Mouse (Mus musculus): ENCODE results near the gene Scn9a. TPM values are rescaled to one million over a fixed set of nuclear protein-coding genes. Genes with fewer than 3 reads are reported as not detected.

Scn9a gene
- 2.7 and 3.4 TPM in 2 replicates for polyA plus RNA-seq (2016; fragmentation: Nextera tagmentation; extraction: Ambion mirVana)

- 2% methylated on average over 29 of the region's 29 CpGs for WGBS
- Histone ChIP-seq H3K27ac (peak within 1 kb of the TSS; percentile 66), H3K4me3 (peak within 1 kb of the TSS; percentile 56)
These were observed at the start of gene Scn9a for GRCm38 (mm10) chr2:66634580-66635359. Scn9a (minus strand) TSS chr2:66634962.

GRCm38 (mm10) chr2:66661988-66662387, 27.2 kb upstream of the Scn9a start:
- no peak overlapping the region for H3K4me3 ChIP-seq
- DNase-seq (ENCODE audit: low spot score): no peak
- H3K27ac ChIP-seq: no peak overlapping the region
- no peaks in the 10 kb centered on the region for H3K36me3 ChIP-seq
- no peaks in the 10 kb centered on the region for H3K4me1 ChIP-seq (replicated peaks)
- 74% methylated on average over 1 of the region's 1 CpGs for WGBS
- H3K9me3 ChIP-seq: no peaks in the 10 kb centered on the region
- no peaks in the 10 kb centered on the region for H3K27me3 ChIP-seq (ENCODE audit: insufficient read depth, poor library complexity, severe bottlenecking)

More at GRCm38 (mm10) chr2:66634580-66635359, at the start of gene Scn9a:
- Histone ChIP-seq H3K9me3 (no peaks in the 10 kb centered on the region), H3K36me3 (no peaks in the 10 kb centered on the region), H3K27me3 (ENCODE audit: insufficient read depth, poor library complexity, severe bottlenecking) (peaks cover 20% of the 10 kb centered on the region), H3K4me1 (replicated peaks) (peaks cover 12% of the 10 kb centered on the region; the same call in 1 of the 2 replicates)
- peak; percentile 43 for DNase-seq (ENCODE audit: low spot score)

- DNase-seq (ENCODE audit: low spot score): no peak
- H3K27me3 ChIP-seq (ENCODE audit: insufficient read depth, poor library complexity, severe bottlenecking): no peaks in the 10 kb centered on the region
- no peak overlapping the region for H3K4me3 ChIP-seq
- no peaks in the 10 kb centered on the region for H3K36me3 ChIP-seq
- WGBS: 90% methylated on average over 3 of the region's 3 CpGs
- no peak overlapping the region for H3K27ac ChIP-seq
- H3K4me1 ChIP-seq (replicated peaks): no peaks in the 10 kb centered on the region
- no peaks in the 10 kb centered on the region for H3K9me3 ChIP-seq
These were observed 21.7 kb upstream of the Scn9a start for GRCm38 (mm10) chr2:66656430-66656829.

- H3K36me3 ChIP-seq: no peaks in the 10 kb centered on the region
- no peak for DNase-seq (ENCODE audit: low spot score)
- H3K4me1 ChIP-seq (replicated peaks): no peaks in the 10 kb centered on the region
- H3K4me3 ChIP-seq: no peak overlapping the region
- H3K27ac ChIP-seq: no peak overlapping the region
- 89% methylated on average over 2 of the region's 2 CpGs for WGBS
- no peaks in the 10 kb centered on the region for H3K9me3 ChIP-seq
- H3K27me3 ChIP-seq (ENCODE audit: insufficient read depth, poor library complexity, severe bottlenecking): no peaks in the 10 kb centered on the region
These were observed 20.7 kb upstream of the Scn9a start for GRCm38 (mm10) chr2:66655431-66655830.

- 31% methylated on average over 5 of the region's 5 CpGs for WGBS
- H3K27me3 ChIP-seq (ENCODE audit: insufficient read depth, poor library complexity, severe bottlenecking): no peaks in the 10 kb centered on the region
These were observed 9.6 kb upstream of the Scn9a start for GRCm38 (mm10) chr2:66644384-66644783.

GRCm38 (mm10) chr2:66632728-66633127, 2.0 kb downstream of the Scn9a start:
- peaks cover 20% of the 10 kb centered on the region for H3K27me3 ChIP-seq (ENCODE audit: insufficient read depth, poor library complexity, severe bottlenecking)
- 40% methylated on average over 5 of the region's 5 CpGs for WGBS
- no peak for DNase-seq (ENCODE audit: low spot score)
- H3K36me3 ChIP-seq: no peaks in the 10 kb centered on the region
- no peaks in the 10 kb centered on the region for H3K9me3 ChIP-seq
- H3K4me3 ChIP-seq: no peak overlapping the region
- no peak overlapping the region for H3K27ac ChIP-seq
- peaks cover 12% of the 10 kb centered on the region; the same call in 1 of the 2 replicates for H3K4me1 ChIP-seq (replicated peaks)

More at GRCm38 (mm10) chr2:66644384-66644783, 9.6 kb upstream of the Scn9a start:
- no peak for DNase-seq (ENCODE audit: low spot score)
- no peaks in the 10 kb centered on the region for H3K9me3 ChIP-seq
- no peaks in the 10 kb centered on the region for H3K36me3 ChIP-seq
- H3K27ac ChIP-seq: no peak overlapping the region
- H3K4me3 ChIP-seq: no peak overlapping the region
- no peaks in the 10 kb centered on the region for H3K4me1 ChIP-seq (replicated peaks)

- Histone ChIP-seq H3K36me3 (no peaks in the 10 kb centered on the region), H3K9me3 (no peaks in the 10 kb centered on the region), H3K4me3 (no peak overlapping the region), H3K4me1 (replicated peaks) (no peaks in the 10 kb centered on the region), H3K27ac (no peak overlapping the region), H3K27me3 (ENCODE audit: insufficient read depth, poor library complexity, severe bottlenecking) (no peaks in the 10 kb centered on the region)
- 84% methylated on average over 7 of the region's 7 CpGs for WGBS
- DNase-seq (ENCODE audit: low spot score): no peak
These were observed 23.7 kb downstream of the Scn9a start for GRCm38 (mm10) chr2:66611091-66611490.

GRCm38 (mm10) chr2:66597313-66597712, 37.4 kb downstream of the Scn9a start:
- Histone ChIP-seq H3K27ac (no peak overlapping the region), H3K4me1 (replicated peaks) (no peaks in the 10 kb centered on the region), H3K27me3 (ENCODE audit: insufficient read depth, poor library complexity, severe bottlenecking) (no peaks in the 10 kb centered on the region), H3K4me3 (no peak overlapping the region), H3K9me3 (no peaks in the 10 kb centered on the region), H3K36me3 (no peaks in the 10 kb centered on the region)
- no peak for DNase-seq (ENCODE audit: low spot score)
- WGBS: 91% methylated on average over 6 of the region's 6 CpGs

- Histone ChIP-seq H3K27ac (no peak overlapping the region), H3K36me3 (no peaks in the 10 kb centered on the region), H3K9me3 (no peaks in the 10 kb centered on the region), H3K4me1 (replicated peaks) (no peaks in the 10 kb centered on the region), H3K4me3 (no peak overlapping the region), H3K27me3 (ENCODE audit: insufficient read depth, poor library complexity, severe bottlenecking) (no peaks in the 10 kb centered on the region)
- DNase-seq (ENCODE audit: low spot score): no peak
- WGBS: 81% methylated on average over 5 of the region's 5 CpGs
These were observed 38.6 kb downstream of the Scn9a start for GRCm38 (mm10) chr2:66596145-66596544.

- Histone ChIP-seq H3K9me3 (no peaks in the 10 kb centered on the region), H3K36me3 (no peaks in the 10 kb centered on the region), H3K4me3 (no peak overlapping the region), H3K4me1 (replicated peaks) (no peaks in the 10 kb centered on the region), H3K27ac (no peak overlapping the region), H3K27me3 (ENCODE audit: insufficient read depth, poor library complexity, severe bottlenecking) (no peaks in the 10 kb centered on the region)
- WGBS: 83% methylated on average over 3 of the region's 3 CpGs
- DNase-seq (ENCODE audit: low spot score): no peak
These were observed 44.6 kb downstream of the Scn9a start for GRCm38 (mm10) chr2:66590151-66590550.

GRCm38 (mm10) chr2:66580026-66580808, 54.5 kb downstream of the Scn9a start:
- Histone ChIP-seq H3K36me3 (no peaks in the 10 kb centered on the region), H3K4me3 (no peak overlapping the region), H3K27me3 (ENCODE audit: insufficient read depth, poor library complexity, severe bottlenecking) (no peaks in the 10 kb centered on the region), H3K9me3 (no peaks in the 10 kb centered on the region), H3K4me1 (replicated peaks) (no peaks in the 10 kb centered on the region; the same call in 1 of the 2 replicates), H3K27ac (no peak overlapping the region)
- no peak for DNase-seq (ENCODE audit: low spot score)
- WGBS: 78% methylated on average over 5 of the region's 5 CpGs

GRCm38 (mm10) chr2:66548254-66548653, 86.5 kb downstream of the Scn9a start:
- Histone ChIP-seq H3K4me3 (no peak overlapping the region), H3K27ac (no peak overlapping the region), H3K9me3 (no peaks in the 10 kb centered on the region), H3K36me3 (no peaks in the 10 kb centered on the region), H3K4me1 (replicated peaks) (no peaks in the 10 kb centered on the region), H3K27me3 (ENCODE audit: insufficient read depth, poor library complexity, severe bottlenecking) (no peaks in the 10 kb centered on the region)
- WGBS: 85% methylated on average over 3 of the region's 3 CpGs
- DNase-seq (ENCODE audit: low spot score): no peak

- Histone ChIP-seq H3K9me3 (no peaks in the 10 kb centered on the region), H3K27me3 (ENCODE audit: insufficient read depth, poor library complexity, severe bottlenecking) (no peaks in the 10 kb centered on the region), H3K4me1 (replicated peaks) (no peaks in the 10 kb centered on the region), H3K27ac (no peak overlapping the region), H3K36me3 (no peaks in the 10 kb centered on the region), H3K4me3 (no peak overlapping the region)
- WGBS: 73% methylated on average over 3 of the region's 3 CpGs
- peak; percentile 3 for DNase-seq (ENCODE audit: low spot score)
These were observed 114.8 kb downstream of the Scn9a start for GRCm38 (mm10) chr2:66519966-66520365.

Data from hindbrain, embryonic 10.5 days (tissue).